Mouse (Mus musculus) gastrocnemius, postnatal 36 days (tissue): ENCODE measurements around the gene Slc48a1. TPM values are rescaled to one million over a fixed set of nuclear protein-coding genes. Genes with fewer than 3 reads are reported as not detected.

Source experiments
- DNase-seq, 2 experiments: peaks; one replicate each; pipeline ENCODE4 v3.0.0; 2022
- intact Hi-C: fragments of 180-260 bp; cut with DNase I; formaldehyde crosslinking; loops from one replicate; pipeline ENCODE4 v1.15.1; 2025
- total RNA-seq, 2 experiments: library from RNA; stranded (reverse); gene quantifications; 2 replicates each; pipeline ENCODE4 v1.2.3; 2021

Slc48a1 gene
- total RNA-seq, 2 experiments from 2014 or later, result 44.8 to 46.2 TPM

DNA sequence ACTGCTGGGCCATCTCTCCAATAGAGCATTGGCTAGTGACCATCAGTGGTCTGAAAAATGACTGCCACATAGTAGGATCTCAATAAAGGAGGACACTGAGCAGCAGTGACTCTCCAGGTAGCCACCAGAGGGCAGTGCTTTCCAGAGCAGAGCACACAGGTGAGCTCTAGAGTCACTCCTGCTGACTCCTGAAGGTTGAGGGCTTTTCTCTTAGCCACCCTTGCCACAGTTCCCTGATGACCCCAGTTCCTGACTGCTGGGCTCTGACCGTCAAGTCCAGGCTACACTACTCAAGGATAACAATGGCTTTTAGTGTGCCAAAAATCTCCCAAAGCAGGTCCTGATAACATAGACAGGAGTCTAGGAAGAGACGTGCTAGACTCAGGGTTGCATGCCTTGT, 26.6 kb upstream of the Slc48a1 start:
- intact Hi-C loops, result no loop called here
- DNase-seq, result no peak

DNA sequence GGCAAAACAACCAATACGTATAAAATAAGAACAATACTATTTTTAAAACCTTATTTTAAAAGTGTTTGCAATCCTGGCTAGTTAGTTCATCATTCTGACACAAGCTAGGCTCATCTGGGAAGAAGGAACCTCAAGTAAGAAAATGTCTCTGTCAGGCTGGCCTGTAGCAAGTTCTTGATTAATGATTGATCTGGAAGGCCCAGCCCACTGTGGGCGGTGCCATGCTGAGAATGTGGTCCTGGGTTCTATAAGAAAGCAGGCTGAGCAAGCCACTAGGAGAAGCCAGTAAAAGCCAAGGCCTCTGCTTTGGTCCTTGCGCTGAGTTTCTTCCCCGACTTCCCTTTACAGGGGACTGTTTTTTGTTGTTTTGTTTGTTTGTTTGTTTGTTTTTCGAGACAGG, 25.8 kb upstream of the Slc48a1 start:
- DNase-seq, result no peak
- intact Hi-C loops, result no loop called here

DNA sequence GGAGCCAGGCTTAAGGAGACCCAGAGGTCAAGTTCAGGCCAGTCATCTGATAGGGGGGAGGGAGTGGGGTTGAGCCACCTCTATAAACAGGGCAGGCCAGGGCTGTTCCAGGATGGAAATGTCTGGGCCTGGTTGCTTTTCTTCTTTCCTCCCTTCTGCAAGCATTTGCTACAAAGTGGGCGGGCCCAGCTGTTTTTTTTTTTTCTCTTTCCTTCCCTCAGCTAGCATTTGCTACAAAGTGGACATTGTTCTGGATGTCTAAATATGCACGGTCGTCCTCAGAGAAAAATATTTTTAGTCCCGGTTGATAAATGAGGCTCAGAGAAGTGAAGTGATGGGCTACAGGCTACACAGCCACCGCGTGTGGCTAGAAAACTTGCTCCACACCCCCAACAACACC, 23.8 kb upstream of the Slc48a1 start:
- intact Hi-C loops, result no loop called here
- DNase-seq, result no peak

DNA sequence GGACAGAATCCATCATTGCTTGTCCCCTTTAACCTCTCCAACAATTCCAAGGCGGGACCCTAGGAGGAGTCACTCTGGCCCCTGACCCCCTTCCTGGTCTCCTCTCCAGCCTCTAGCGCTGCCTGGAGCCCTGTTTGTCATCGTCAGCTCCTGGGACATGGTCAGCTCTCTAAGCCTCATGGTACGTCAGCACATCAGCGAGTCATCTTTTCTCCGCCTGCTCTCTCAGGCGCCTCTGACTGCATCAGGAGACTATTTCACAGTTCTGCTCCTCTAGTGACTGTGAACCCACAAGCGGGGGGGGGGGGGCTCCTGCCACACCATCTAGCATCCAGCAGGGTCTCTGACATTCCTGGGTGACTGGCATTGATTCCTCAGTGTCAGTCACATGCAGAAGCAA, 23.0 kb upstream of the Slc48a1 start:
- intact Hi-C loops, result no loop called here

DNA sequence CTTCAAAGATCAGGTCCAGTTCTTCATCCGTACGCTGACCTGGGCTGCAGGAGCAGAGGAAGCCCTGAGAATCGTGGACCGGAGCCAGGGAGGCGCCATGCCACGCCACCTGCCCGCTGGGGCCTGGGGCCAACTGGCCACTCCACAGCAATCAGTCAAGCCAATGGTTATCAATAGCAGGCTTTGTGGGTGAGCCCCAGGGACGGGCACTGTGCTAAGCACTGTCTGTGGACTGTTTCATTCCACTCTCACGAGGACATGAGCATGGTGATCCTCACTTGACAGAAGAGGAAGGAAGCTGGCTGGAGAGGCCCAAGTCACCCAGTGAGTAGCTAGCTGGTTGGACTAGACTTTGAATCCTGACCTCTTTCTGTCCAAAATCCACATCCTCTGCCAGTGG, 18.3 kb upstream of the Slc48a1 start:
- no peak for DNase-seq
- intact Hi-C loops, result no loop called here

More for the DNA sequence above, 23.0 kb upstream of the Slc48a1 start:
- no peak for DNase-seq

DNA sequence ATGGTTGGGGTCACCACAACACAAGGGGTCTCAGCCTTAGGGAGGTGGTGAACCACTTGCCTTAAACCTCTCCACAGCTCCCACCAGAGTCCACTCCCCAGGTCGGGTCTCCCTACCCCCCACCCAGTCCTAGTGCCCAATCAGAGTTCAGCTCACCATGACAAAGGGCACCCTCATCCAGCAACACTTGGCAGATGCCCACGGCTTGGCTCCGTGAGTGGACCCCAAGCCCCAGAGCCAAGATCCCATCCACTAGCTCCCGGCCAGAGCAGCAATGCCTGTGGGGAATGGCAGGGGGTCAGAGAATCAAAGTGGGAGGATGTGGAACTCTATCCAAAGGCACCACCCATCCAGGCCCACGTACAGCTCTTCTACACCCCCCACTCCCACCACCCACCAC, 17.4 kb upstream of the Slc48a1 start:
- intact Hi-C loops, result no loop called here
- DNase-seq, result no peak

DNA sequence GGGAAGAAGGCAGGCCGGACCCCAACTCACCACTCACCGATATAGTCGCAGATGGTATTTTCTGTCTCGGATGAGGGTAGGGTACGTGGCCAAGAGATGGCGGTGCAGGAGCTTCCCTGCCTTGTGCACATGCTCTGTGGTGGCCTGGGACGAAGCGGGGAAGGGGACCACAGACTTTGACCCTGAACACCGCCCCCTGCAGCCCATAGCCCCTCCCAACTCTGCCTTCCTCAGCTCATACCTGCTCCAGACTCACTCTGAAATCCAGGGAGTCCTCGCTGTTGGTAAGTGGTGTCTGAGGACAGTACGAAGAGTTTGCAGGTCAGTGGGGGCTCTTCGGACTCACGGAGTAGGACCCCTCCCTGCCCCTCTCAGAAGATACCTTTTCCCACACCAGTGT, 16.9 kb upstream of the Slc48a1 start:
- no peak for DNase-seq
- intact Hi-C loops, result no loop called here

DNA sequence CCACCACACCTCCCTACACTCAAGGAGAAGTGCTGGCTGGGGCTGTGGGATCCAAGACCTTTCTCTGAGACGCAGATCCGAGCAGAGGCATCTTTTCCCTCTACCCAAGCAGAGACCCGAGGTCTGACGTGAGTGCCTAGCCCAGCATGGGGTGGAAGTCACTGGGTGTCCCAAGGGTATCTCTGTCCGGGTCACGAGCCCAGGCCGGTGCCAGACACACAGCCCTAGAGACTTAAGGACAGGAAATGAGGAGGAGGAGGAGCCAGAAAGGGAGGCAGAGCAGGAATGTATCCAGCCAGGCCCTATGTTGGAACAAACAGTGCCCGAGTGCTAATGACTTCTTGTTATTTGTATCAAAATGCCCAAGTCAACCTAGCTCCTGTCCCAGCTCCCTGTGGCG, 15.6 kb upstream of the Slc48a1 start:
- intact Hi-C loops, result no loop called here
- peak in 1 of 2 experiments; percentile 46 for DNase-seq

DNA sequence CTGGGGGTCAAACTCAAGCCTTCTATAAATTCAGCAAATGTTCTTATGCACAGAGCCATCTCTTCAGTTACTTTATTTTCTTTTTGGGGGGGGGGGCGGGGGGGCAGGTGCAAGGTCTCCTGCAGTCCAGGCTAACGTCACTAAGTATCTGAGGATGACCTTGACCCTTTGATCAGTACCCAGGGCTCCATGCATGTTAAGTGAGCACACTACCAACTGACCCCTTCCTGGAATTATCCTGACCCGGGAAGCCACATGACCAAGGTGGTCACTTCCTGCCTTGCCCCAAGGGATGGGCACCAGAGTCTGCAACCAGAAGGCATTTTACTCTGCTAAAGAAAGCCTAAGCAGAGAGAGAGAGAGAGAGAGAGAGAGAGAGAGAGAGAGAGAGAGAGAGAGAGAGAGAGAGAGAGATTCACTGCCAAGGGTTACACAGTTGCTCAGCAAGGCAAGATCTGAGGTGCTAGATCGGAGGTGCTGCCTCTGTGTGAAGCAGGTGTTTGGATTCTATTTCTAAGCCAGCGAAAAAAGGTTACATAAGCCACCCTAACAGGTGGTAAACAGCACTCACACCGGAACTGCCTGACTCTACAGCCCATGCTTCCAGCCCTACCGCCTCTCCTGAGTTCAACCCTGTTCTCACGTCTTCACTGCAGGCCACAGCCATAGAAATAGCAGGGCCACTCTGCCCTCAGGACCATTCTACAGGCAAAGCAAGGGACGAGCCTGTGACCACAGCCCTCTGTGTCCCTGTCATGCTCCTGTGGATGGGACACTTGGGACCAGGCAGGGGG, 14.9 kb upstream of the Slc48a1 start:
- intact Hi-C loops, result no loop called here
- DNase-seq, result no peak

DNA sequence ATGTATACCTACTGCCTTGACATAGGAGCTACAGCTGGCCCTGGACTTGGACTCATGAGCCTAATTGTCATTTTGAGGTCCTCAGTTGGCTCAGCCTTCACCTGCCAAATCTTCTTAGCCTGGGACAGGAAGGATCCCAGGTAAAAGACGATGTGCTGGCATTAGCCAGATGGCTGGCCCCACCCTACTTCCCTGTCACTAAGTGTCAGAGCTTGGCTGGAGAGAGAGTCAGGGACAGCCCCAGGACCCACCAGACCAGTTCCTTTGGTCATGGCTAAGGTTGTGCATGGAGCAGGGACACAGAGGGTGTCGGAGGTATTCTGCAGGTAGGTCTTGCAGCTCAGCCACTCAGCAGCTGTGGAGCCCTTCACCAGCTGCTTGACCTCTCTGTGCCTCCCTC, 13.8 kb upstream of the Slc48a1 start:
- DNase-seq, result no peak
- intact Hi-C loops, result no loop called here

DNA sequence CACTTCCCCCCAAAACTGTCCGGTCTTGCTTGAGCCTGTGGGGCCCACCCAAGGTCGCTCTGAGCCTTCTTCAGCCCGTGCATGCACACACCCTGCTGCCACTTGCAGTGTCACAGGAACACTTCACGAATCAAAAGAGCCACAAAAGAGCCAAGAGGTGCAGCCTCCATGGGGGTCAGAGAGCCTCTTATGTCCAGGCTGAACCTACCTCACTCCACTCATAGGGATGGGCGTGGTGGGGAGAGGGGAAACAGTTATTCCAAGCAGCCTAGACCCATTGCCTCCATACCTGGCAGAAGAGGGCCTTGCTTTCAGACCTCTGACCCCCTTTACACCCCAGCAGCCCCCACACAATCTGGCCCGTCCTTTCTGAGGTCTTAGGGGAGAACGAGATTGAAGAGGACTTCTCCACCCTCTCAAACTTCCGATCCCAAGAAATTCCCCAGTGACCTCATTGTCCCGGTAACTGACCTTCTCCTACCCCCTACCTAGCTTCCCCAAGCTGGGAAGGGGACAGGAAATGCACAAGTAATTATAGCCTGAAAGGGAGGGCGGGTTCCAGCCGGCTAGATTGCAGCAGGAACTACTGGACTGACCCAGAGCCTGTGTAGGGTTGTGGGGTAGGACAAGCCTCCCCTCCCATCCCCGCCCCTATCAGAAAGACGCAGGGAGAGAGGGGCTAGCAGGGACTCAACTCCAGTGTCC, 13.1 kb upstream of the Slc48a1 start:
- DNase-seq, result no peak
- intact Hi-C loops, result no loop called here

DNA sequence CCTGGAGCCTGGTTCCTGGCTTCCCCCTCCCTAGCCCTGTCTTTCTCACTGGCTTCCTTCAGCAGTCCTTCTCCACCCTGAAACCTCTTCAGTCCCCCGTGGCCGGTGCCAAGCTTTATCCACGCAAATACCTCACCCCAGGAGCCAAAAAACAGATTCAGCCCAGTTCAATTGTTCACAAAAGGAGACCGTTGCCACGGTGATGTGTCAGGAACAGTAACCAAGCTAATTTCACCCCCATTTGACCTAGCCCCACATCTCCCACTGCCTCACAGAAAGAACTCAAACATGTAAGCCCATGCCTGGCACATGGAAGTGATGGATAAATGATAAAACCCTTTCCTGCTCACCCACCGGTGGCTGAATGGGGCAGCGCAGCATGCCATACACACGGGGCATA, 12.1 kb upstream of the Slc48a1 start:
- no peak for DNase-seq
- intact Hi-C loops, result loop anchor here (2.0 kb wide), 1 partner anchor 45 kb away; no protein-coding TSS in a partner anchor

DNA sequence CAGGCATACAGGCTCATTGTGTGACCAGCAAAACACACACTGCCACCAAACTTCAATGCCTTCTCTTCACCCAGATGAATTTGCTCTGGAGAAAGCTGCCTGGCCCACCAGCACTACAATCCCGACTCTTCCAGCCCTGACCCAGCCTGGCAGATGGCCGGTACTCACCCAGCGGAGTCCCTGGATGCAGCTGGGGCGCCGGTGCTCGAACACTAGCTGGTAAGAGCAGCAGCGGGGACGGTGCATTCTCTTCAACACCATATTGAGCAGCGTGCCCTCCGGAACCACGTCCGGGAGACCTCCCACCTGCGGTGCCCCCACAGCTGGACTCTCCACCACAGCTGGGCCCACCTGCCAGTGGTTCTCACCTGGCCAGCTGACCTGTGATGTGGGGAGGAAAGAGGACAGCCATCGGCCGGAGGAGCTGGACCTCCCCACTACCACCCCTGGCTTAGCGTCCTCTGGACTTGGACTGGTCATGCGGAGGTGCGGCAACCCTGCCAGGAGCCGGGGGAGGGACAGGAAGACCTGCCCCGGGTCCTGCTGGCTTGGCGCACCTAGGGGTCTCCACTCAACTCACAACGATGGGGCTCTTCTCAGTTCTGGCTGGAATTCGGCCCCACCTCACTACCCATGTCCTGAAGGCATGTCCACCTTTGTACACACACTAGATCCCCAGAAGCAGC, 11.6 kb upstream of the Slc48a1 start:
- no peak for DNase-seq
- intact Hi-C loops, result loop anchor here (2.0 kb wide), 1 partner anchor 46 kb away; no protein-coding TSS in a partner anchor

DNA sequence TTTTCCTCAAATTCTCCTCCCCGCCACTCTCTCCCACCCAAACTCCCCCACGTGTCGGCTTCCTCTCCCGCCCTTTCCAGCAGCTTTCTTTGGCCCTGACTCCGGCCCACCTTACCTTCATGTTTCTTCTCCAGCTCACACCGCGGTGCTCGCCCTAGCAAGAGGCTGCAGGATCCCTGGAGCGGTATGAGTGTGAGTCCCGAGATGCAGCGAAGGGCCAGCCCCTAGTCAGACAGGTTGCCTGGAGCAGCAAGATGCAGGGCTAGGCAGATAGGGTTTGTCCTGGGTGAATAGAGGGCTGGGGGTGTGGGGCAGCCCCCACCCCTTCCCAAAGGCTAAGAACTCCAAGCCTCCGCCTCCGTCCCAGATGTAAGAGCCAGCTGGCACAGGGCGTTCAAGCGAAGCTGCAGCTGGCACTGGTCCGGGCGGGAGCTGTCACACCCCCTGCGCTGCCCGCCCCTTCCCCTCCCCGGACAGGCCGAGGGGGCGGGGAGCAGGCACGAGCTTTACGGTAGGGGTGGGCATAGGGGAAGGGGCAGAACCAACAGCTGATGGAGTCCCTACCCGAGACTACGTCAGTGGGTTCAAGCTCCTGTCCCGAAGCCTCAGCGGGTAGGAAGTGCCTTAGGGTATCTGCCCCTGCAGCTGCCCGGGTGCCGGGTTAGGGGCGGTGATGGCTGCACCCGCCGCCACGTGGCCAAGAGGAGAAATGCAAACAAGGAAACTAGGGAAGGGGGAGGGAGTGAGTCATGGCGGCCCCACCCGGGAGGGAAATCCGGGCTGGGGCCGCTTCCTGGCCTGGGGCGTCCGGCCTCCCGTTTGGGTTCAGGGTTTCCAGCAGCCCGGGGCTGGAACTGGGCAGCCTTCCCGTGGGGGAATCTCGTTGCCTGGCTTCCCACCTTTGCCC, 10.8 kb upstream of the Slc48a1 start, which contains the start of gene Rapgef3:
Gene Rapgef3, minus strand, starts transcription at position 693 of the 907 bp plus-strand sequence.
- intact Hi-C loops, result loop anchor here (2.0 kb wide), 1 partner anchor 47 kb away; no protein-coding TSS in a partner anchor

DNA sequence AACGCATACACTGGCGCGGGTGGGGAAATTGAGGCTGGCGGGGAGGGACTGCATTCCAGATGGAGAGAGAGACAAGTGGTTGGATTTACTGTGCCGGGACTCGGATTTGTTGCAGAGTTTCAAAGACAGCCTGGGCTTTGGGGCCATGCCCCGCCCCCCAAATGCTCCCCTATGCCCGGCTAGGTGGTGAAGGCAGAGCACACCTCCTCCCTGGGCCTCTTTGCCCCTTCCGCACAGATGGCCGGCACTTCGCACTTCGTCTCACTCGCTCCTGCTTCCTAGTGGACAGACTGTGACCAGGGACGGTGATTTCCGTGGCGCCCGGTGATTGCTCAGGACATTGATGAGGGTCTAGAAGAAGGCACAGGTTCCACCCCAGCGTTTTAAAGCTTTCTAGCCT, 10.1 kb upstream of the Slc48a1 start:
- DNase-seq, result no peak
- intact Hi-C loops, result no loop called here

More for the DNA sequence above, 10.8 kb upstream of the Slc48a1 start, which contains the start of gene Rapgef3:
- peak; percentile 77 to 84 for DNase-seq

DNA sequence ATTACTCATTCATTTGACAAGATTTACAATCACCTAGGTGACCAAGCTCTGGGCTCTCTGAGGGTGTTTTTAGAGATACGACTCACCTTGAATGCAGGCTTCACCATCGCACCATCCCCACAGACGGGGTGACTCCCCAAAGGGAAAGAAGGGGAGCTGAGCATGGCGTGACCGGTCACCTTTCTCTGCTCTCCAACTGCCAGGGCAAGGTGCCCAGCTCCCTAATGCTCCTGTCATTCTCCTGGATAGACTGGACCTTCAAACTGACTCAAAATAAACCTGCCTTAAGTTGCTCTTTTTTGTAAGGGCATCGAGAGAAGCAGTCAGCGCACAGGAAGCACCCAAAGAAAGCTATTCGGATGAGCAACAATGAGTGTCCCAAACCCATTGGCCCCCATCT, 8.0 kb upstream of the Slc48a1 start:
- no peak for DNase-seq
- intact Hi-C loops, result no loop called here

DNA sequence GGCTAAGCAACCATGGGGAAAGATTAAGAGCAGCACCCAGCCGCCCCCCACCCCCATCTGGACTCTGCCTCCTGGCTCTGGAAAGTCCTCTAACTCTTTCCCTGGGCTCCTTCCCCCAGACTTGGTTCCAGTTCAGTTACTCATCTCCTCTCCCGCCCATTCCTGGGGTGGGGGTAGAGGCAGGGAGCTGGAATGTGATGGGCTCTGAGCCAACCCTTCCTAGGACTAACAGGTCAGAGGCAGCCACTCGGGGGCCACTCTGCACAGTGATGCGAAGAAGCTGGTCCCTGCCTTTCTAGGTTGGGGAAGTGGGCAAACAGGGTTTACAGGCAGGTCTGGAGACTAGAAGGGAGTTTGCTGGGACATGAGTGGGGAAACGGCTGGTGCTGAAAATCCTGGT, 5.2 kb upstream of the Slc48a1 start:
- DNase-seq, result peak in 1 of 2 experiments; percentile 73
- intact Hi-C loops, result no loop called here

DNA sequence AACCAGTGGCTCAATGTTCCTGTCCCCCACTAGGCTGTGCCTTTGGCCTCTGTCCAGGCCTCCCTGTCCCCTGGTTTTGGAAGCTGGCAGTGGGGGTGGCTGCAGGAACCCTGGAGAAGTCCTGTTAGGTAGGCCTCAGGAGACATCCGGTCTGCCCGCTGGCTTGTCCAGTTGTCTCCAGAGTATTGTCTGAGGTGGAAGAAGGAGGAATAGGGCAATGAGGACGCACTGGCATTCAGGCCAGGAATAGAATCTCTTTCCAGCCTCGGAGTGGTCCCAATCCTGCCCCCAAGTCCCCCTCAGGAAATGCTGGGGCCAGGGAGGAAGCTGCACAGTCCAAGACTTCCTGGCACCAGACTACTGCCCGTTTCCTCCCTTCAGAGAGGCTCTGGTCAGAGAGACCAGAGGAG, 4.4 kb upstream of the Slc48a1 start:
- intact Hi-C loops, result no loop called here
- no peak for DNase-seq

DNA sequence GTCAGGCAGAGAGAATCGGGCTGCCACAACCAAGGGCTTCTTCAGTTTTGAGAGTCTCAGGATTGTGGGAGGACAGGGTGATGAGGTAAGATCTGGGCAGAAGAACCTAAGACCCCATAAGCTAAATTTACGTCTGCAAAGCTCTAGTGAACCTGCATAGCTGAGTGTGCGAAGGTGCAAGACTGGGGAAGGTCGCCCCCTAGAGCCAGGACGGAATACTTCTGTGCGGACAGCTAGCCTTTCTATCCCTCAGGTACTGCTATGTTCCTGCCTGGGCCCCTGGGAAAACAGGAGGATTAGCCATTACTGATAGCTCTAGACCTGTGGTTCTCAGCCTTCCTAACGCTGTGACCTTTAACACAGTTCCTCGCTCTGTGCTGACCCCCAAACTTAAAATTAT, 1.8 kb upstream of the Slc48a1 start:
- intact Hi-C loops, result loop anchor here (2.0 kb wide), 1 partner anchor 58 kb away; no protein-coding TSS in a partner anchor
- DNase-seq, result peak; percentile 67

DNA sequence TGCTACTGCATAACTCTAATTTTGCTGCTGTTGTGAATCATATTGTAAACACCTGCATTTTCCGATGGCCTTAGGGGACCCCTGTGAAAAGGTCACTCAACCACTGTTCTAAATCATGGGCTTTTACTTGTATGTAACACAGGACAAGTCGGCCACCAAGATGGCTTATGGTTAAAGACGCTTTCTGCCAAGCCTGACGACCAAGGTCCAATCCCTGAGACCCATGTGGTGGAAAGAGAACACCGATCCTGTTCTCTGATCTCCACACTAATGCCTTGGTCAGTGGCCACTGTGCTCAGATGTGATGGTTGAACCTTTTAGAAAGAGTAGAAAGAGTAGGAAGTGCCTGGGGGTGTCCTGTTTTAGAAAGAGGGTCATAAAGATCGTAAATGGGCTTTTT, 1.4 kb upstream of the Slc48a1 start:
- no peak for DNase-seq
- intact Hi-C loops, result loop anchor here (2.0 kb wide), 1 partner anchor 58 kb away; no protein-coding TSS in a partner anchor
